Mouse (Mus musculus) CH12.LX (cell line): ENCODE measurements around the gene Ppp1cb. TPM values are rescaled to one million over a fixed set of nuclear protein-coding genes. Genes with fewer than 3 reads are reported as not detected.

ENCODE experiments used
- DNase-seq: peaks from one replicate; pipeline ENCODE4 v3.0.0-alpha.2; 2013; ENCODE audit errors: extremely low read depth
- H3K27ac ChIP-seq: 2 replicates; pipeline ENCODE4 v1.5.1; 2012; ENCODE audit warnings: low read depth, mild to moderate bottlenecking, control low read depth, moderate library complexity; ENCODE audit not compliant: insufficient read depth
- H3K27me3 ChIP-seq: replicated peaks from 2 replicates; pipeline ENCODE3; 2012; ENCODE audit warnings: inconsistent platforms
- H3K36me3 ChIP-seq, 2 experiments: replicated peaks in 1 of 2; 2 replicates each; pipeline versions ENCODE3 to v1.6.1; 2012; ENCODE audit warnings: inconsistent platforms in 1 of 2, low read length in 1 of 2, mild to moderate bottlenecking in 1 of 2, mixed read lengths in 1 of 2, moderate library complexity in 1 of 2; ENCODE audit not compliant: control insufficient read depth in 1 of 2, insufficient read depth in 1 of 2
- H3K4me1 ChIP-seq, 2 experiments: 2 replicates each; pipeline ENCODE4 v1.6.1; 2012; ENCODE audit warnings: inconsistent platforms in 1 of 2, moderate library complexity in 1 of 2; ENCODE audit not compliant: insufficient read depth in 2 of 2, control insufficient read depth in 1 of 2
- H3K4me2 ChIP-seq: 2 replicates; pipeline ENCODE4 v1.6.1; 2012; ENCODE audit warnings: low read depth, mild to moderate bottlenecking, control low read depth; ENCODE audit not compliant: poor library complexity, insufficient read depth, severe bottlenecking
- H3K4me3 ChIP-seq, 3 experiments: fragments of 150-350 bp in 1 of 3; sonication (generic) in 1 of 3; replicated peaks in 1 of 3; 2 replicates each; pipeline versions ENCODE3 to v1.5.1; 2011 to 2012; ENCODE audit warnings: low read depth in 2 of 3, low read length in 2 of 3, mild to moderate bottlenecking in 2 of 3, moderate library complexity in 2 of 3, control low read depth in 1 of 3, improper control_type of control experiment in 1 of 3, inconsistent platforms in 1 of 3, mixed read lengths in 1 of 3; ENCODE audit not compliant: poor library complexity in 1 of 3
- H3K79me2 ChIP-seq: replicated peaks from 2 replicates; pipeline ENCODE4 v1.6.1; 2012; ENCODE audit warnings: mild to moderate bottlenecking, moderate library complexity; ENCODE audit not compliant: control insufficient read depth, poor library complexity, insufficient read depth, severe bottlenecking; ENCODE audit errors: extremely low read depth
- H3K9ac ChIP-seq: 2 replicates; pipeline ENCODE4 v1.6.1; 2012; ENCODE audit warnings: low read depth, mild to moderate bottlenecking, control low read depth, moderate library complexity; ENCODE audit not compliant: insufficient read depth
- H3K9me3 ChIP-seq: replicated peaks from 2 replicates; pipeline ENCODE3; 2012; ENCODE audit warnings: low read length, inconsistent platforms, mixed read lengths
- CHD2 ChIP-seq: IDR thresholded peaks from 2 replicates; pipeline ENCODE4 v1.6.1; 2011; ENCODE audit warnings: low read length, improper control_type of control experiment
- CTCF ChIP-seq, 2 experiments: IDR thresholded peaks in 1 of 2; conservative IDR thresholded peaks in 1 of 2; 2 replicates each; pipeline ENCODE4 v1.5.1; 2011 to 2012; ENCODE audit warnings: low read depth in 2 of 2, low read length in 2 of 2, improper control_type of control experiment in 1 of 2, inconsistent platforms in 1 of 2, mild to moderate bottlenecking in 1 of 2, moderate library complexity in 1 of 2
- IRF4 ChIP-seq: IDR thresholded peaks from 2 replicates; pipeline ENCODE4 v1.6.1; 2014; ENCODE audit warnings: low read depth, mild to moderate bottlenecking, inconsistent platforms, low read length, improper control_type of control experiment
- JUN ChIP-seq: IDR thresholded peaks from 2 replicates; pipeline ENCODE4 v1.6.1; 2011; ENCODE audit warnings: low read depth, mild to moderate bottlenecking, low read length, improper control_type of control experiment, moderate library complexity; ENCODE audit not compliant: insufficient read depth
- JUND ChIP-seq: conservative IDR thresholded peaks from 2 replicates; pipeline ENCODE4 v1.6.1; 2011; ENCODE audit warnings: low read depth, low read length, improper control_type of control experiment
- MAFK ChIP-seq: IDR thresholded peaks from 2 replicates; pipeline ENCODE4 v1.6.1; 2011; ENCODE audit warnings: low read length, improper control_type of control experiment; ENCODE audit not compliant: insufficient replicate concordance
- MAX ChIP-seq: IDR thresholded peaks from 2 replicates; pipeline ENCODE4 v1.6.1; 2011; ENCODE audit warnings: low read length, improper control_type of control experiment
- MEF2A ChIP-seq: IDR thresholded peaks from 2 replicates; pipeline ENCODE4 v1.6.1; 2014; ENCODE audit warnings: low read depth, mild to moderate bottlenecking, inconsistent platforms, low read length, improper control_type of control experiment, borderline replicate concordance
- NELFE ChIP-seq: IDR thresholded peaks from 2 replicates; pipeline ENCODE4 v1.6.1; 2011; ENCODE audit warnings: low read depth, low read length, improper control_type of control experiment
- NRF1 ChIP-seq: IDR thresholded peaks from 2 replicates; pipeline ENCODE4 v1.6.1; 2014; ENCODE audit warnings: low read depth, mild to moderate bottlenecking, inconsistent platforms, low read length, improper control_type of control experiment, moderate library complexity
- SIN3A ChIP-seq: IDR thresholded peaks from 2 replicates; pipeline ENCODE4 v1.6.1; 2012; ENCODE audit warnings: low read length, improper control_type of control experiment, inconsistent platforms
- UBTF ChIP-seq: IDR thresholded peaks from 2 replicates; pipeline ENCODE4 v1.6.1; 2012; ENCODE audit warnings: low read depth, mild to moderate bottlenecking, inconsistent platforms, low read length, improper control_type of control experiment, moderate library complexity
- USF2 ChIP-seq: conservative IDR thresholded peaks from 2 replicates; pipeline ENCODE4 v1.6.1; 2011; ENCODE audit warnings: low read depth, low read length, improper control_type of control experiment
- ZKSCAN1 ChIP-seq: IDR thresholded peaks from 2 replicates; pipeline ENCODE4 v1.6.1; 2012; ENCODE audit warnings: low read depth, inconsistent platforms, low read length, improper control_type of control experiment, borderline replicate concordance
- ZMIZ1 ChIP-seq: IDR thresholded peaks from 2 replicates; pipeline ENCODE4 v1.6.1; 2012; ENCODE audit warnings: low read depth, mild to moderate bottlenecking, inconsistent platforms, low read length, improper control_type of control experiment
- dilution Hi-C: fragments of 300-500 bp; cut with MboI; formaldehyde crosslinking; loops from 2 replicates; pipeline ENCODE4 v1.14.3; 2020; ENCODE audit warnings: low sequenced_read_pairs; ENCODE audit not compliant: extremely low pct_unique_long_range_greater_than_20kb, extremely low pct_ligation_motif_present
- in situ Hi-C: fragments of 300-500 bp; cut with MboI; formaldehyde crosslinking; loops from 3 replicates; pipeline ENCODE4 v1.14.3; 2019; ENCODE audit warnings: low sequenced_read_pairs, low pct_ligation_motif_present, low pct_unique_long_range_greater_than_20kb, mixed read lengths
- polyA plus RNA-seq: library from polyadenylated mRNA; unstranded; fragments of >175 nt; gene quantifications from 2 replicates; pipeline ENCODE4 v1.2.1, GENCODE M21; 2012; ENCODE audit warnings: low read depth; ENCODE audit not compliant: insufficient read length
- total RNA-seq, 2 experiments: library from RNA; depleted of rRNA; stranded (reverse); fragments of 300-350 nt in 1 of 2; fragments of >200 nt in 1 of 2; gene quantifications; 2 replicates each; pipeline ENCODE4 v1.2.3; 2012 to 2014

Gene Ppp1cb
- total and polyA plus RNA-seq, 3 experiments: 45.3 to 194 (median 116) TPM

DNA sequence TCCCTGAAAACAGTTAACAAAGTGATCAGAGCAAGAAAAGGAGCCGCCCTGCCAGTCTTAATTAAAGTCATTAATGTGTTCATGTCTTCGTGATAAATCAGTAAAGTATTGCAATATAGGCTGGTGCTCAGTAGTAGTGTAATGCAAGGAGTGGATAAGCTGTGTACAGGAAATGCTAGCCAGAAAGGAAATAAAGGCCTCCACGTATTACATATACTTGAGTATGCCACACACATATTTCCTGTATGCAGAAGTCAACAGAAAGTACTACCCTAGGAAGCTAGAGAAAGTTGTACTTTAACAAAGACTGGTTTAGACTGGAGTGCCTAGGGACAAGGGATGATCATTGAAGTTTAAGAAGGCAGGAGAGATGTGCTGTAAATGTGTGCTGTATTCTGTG lies 26.8 kb downstream of the Ppp1cb start:
- H3K9me3 ChIP-seq: no peaks in the 10 kb centered on the region
- no peaks in the 10 kb centered on the region for H3K27me3 ChIP-seq
- in situ Hi-C loops: no loop called here
- TF ChIP-seq NELFE: no peak
- TF ChIP-seq SIN3A: no peak
- no peak for TF ChIP-seq UBTF
- no peak for TF ChIP-seq IRF4
- TF ChIP-seq MAFK: no peak
- no peak for TF ChIP-seq MAX
- no peak for TF ChIP-seq JUN
- no peak for TF ChIP-seq MEF2A
- TF ChIP-seq, all 38 proteins: peak for 0
- no peak overlapping the region for H3K9ac ChIP-seq
- no peaks in the 10 kb centered on the region for H3K4me1 ChIP-seq
- no peak overlapping the region for H3K27ac ChIP-seq
- no peak for DNase-seq
- no peak overlapping the region for H3K4me2 ChIP-seq
- peaks cover 3% of the 10 kb centered on the region; the same call in 1 of the 2 replicates for H3K79me2 ChIP-seq
- H3K36me3 ChIP-seq: peaks cover 46 to 92% of the 10 kb centered on the region in 2 experiments
- no peak overlapping the region for H3K4me3 ChIP-seq
- dilution Hi-C loops: no loop called here

DNA sequence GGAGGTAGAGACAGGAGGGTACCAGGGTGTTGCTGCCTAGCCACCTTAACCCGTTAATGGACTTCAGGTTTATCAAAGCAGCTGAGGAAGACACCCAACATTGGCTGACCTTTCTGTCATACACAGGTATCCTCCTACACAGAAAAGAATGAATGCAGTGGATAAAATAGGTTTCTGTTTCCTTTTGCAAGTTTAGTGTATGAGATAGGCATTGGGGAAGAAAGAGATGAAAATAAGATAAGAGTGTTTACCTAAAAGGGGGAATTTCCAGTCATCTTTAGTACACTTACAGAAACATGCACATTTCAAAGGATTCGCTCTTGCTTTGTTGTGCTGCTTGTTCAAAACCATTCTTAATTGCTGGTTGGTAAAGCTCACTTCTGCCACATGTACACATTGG lies 29.4 kb downstream of the Ppp1cb start:
- H3K9ac ChIP-seq: no peak overlapping the region
- no peak overlapping the region for H3K4me2 ChIP-seq
- DNase-seq: no peak
- H3K27ac ChIP-seq: no peak overlapping the region
- H3K9me3 ChIP-seq: no peaks in the 10 kb centered on the region
- H3K27me3 ChIP-seq: no peaks in the 10 kb centered on the region
- no peaks in the 10 kb centered on the region for H3K4me1 ChIP-seq
- peaks cover 3% of the 10 kb centered on the region; the same call in 1 of the 2 replicates for H3K79me2 ChIP-seq
- TF ChIP-seq CHD2 (no peak), JUND (no peak), ZMIZ1 (no peak), CTCF (conservative IDR thresholded peaks at IDR 0.05 in 1 of 2, IDR thresholded peaks at IDR 0.05 in 1 of 2; ENCODE audit: low read depth in 2 of 2, low read length in 2 of 2) (no peak), NRF1 (no peak), USF2 (no peak), ZKSCAN1 (no peak)
- peaks cover 43 to 92% of the 10 kb centered on the region in 2 experiments for H3K36me3 ChIP-seq
- no peak overlapping the region for H3K4me3 ChIP-seq
- in situ Hi-C loops (no loop called here), dilution Hi-C loops (no loop called here)
